ENCODE assay signal across 11 mouse cellular contexts in genomic region chr3:23457720-23458119, GRCm38 (mm10).
"Had no signal": no experiment of that assay in that cellular context is flagged by ENCODE, and none has a peak within 500 bp of the region (broad histone marks: within the 10 kb centered on the region; RNA-seq: fewer than 3 reads in every experiment).

No protein-coding gene starts in this region.

- H3K4me2 ChIP-seq: limb, embryonic 12.5 days; midbrain, embryonic 13.5 days; neural tube, embryonic 13.5 days; stomach, embryonic 15.5 days had no signal

- H3K9me3 ChIP-seq: limb, embryonic 12.5 days; midbrain, embryonic 13.5 days; neural tube, embryonic 13.5 days; stomach, embryonic 15.5 days had no signal

- H3K27ac ChIP-seq: limb, embryonic 12.5 days; liver, embryonic 14.5 days; midbrain, embryonic 13.5 days; neural tube, embryonic 13.5 days; stomach, embryonic 15.5 days had no signal

- DNase-seq: kidney, adult 2 months; kidney, postnatal 25 days; liver; lung, adult 18-20 months; right cerebral cortex, postnatal 14 days; thymus, postnatal 4 days had no signal

- ATAC-seq: midbrain, embryonic 13.5 days had no signal

- H3K27me3 ChIP-seq: limb, embryonic 12.5 days; midbrain, embryonic 13.5 days; neural tube, embryonic 13.5 days; stomach, embryonic 15.5 days had no signal

- H3K36me3 ChIP-seq: limb, embryonic 12.5 days; midbrain, embryonic 13.5 days; neural tube, embryonic 13.5 days; stomach, embryonic 15.5 days had no signal

- H3K4me1 ChIP-seq: limb, embryonic 12.5 days; midbrain, embryonic 13.5 days; neural tube, embryonic 13.5 days; stomach, embryonic 15.5 days had no signal

- H3K9ac ChIP-seq: limb, embryonic 12.5 days; liver, embryonic 14.5 days; midbrain, embryonic 13.5 days; neural tube, embryonic 13.5 days; stomach, embryonic 15.5 days had no signal

- H3K4me3 ChIP-seq: limb, embryonic 12.5 days; midbrain, embryonic 13.5 days; neural tube, embryonic 13.5 days; stomach, embryonic 15.5 days had no signal
